Mouse (Mus musculus): Measurements from ENCODE around the gene Kcnd2. TPM values are rescaled to one million over a fixed set of nuclear protein-coding genes. Genes with fewer than 3 reads are reported as not detected.
"Not testable (repeated sequence)": the region's sequence is repeated elsewhere in the genome, so short reads cannot be mapped to it uniquely, and the experiment has no call there.

Kcnd2 gene
- polyA plus RNA-seq, 1 experiment from 2014 or later, result 0.37 TPM

GRCm38 (mm10) chr6:21259031-21259430, 43.7 kb downstream of the Kcnd2 start:
- H3K9me3 ChIP-seq (ENCODE audit: control insufficient read depth, low read length), result no peaks in the 10 kb centered on the region
- no peak overlapping the region for H3K4me3 ChIP-seq (ENCODE audit: low read length)
- H3K27ac ChIP-seq (ENCODE audit: low read length), result no peak overlapping the region
- H3K4me2 ChIP-seq (ENCODE audit: low read depth, low read length), result no peak overlapping the region
- H3K36me3 ChIP-seq (ENCODE audit: control insufficient read depth, insufficient read depth, low read length), result no peaks in the 10 kb centered on the region
- H3K4me1 ChIP-seq (ENCODE audit: control insufficient read depth, insufficient read depth, low read length), result no peaks in the 10 kb centered on the region
- no peak overlapping the region for H3K9ac ChIP-seq (ENCODE audit: low read depth, low read length)
- 69% methylated on average over 5 of the region's 5 CpGs for WGBS
- H3K27me3 ChIP-seq (replicated peaks; ENCODE audit: control insufficient read depth, insufficient read depth, low read length), result no peaks in the 10 kb centered on the region
- no peak for ATAC-seq

- Histone ChIP-seq H3K4me2 (ENCODE audit: low read depth, low read length) (no peak overlapping the region), H3K4me3 (ENCODE audit: low read length) (no peak overlapping the region), H3K27ac (ENCODE audit: low read length) (no peak overlapping the region), H3K27me3 (replicated peaks; ENCODE audit: control insufficient read depth, insufficient read depth, low read length) (no peaks in the 10 kb centered on the region), H3K36me3 (ENCODE audit: control insufficient read depth, insufficient read depth, low read length) (no peaks in the 10 kb centered on the region), H3K9ac (ENCODE audit: low read depth, low read length) (no peak overlapping the region), H3K4me1 (ENCODE audit: control insufficient read depth, insufficient read depth, low read length) (no peaks in the 10 kb centered on the region), H3K9me3 (ENCODE audit: control insufficient read depth, low read length) (no peaks in the 10 kb centered on the region)
- 54% methylated on average over 2 of the region's 2 CpGs for WGBS
- ATAC-seq, result no peak
These were observed 52.6 kb downstream of the Kcnd2 start for GRCm38 (mm10) chr6:21267897-21268296.

- Histone ChIP-seq H3K27me3 (replicated peaks; ENCODE audit: control insufficient read depth, insufficient read depth, low read length) (no peaks in the 10 kb centered on the region), H3K9ac (ENCODE audit: low read depth, low read length) (no peak overlapping the region), H3K27ac (ENCODE audit: low read length) (no peak overlapping the region), H3K4me2 (ENCODE audit: low read depth, low read length) (no peak overlapping the region), H3K9me3 (ENCODE audit: control insufficient read depth, low read length) (no peaks in the 10 kb centered on the region), H3K4me1 (ENCODE audit: control insufficient read depth, insufficient read depth, low read length) (no peaks in the 10 kb centered on the region), H3K36me3 (ENCODE audit: control insufficient read depth, insufficient read depth, low read length) (no peaks in the 10 kb centered on the region), H3K4me3 (ENCODE audit: low read length) (no peak overlapping the region)
- ATAC-seq, result no peak
- 72% methylated on average over 6 of the region's 6 CpGs for WGBS
These were observed 62.1 kb downstream of the Kcnd2 start for GRCm38 (mm10) chr6:21277343-21277933.

- WGBS, result 90% methylated on average over 4 of the region's 4 CpGs
These were observed 89.6 kb downstream of the Kcnd2 start for GRCm38 (mm10) chr6:21304943-21305342.

GRCm38 (mm10) chr6:21310159-21310558, 94.9 kb downstream of the Kcnd2 start:
- Histone ChIP-seq H3K9ac (ENCODE audit: low read depth, low read length) (no peak overlapping the region), H3K27me3 (replicated peaks; ENCODE audit: control insufficient read depth, insufficient read depth, low read length) (no peaks in the 10 kb centered on the region), H3K4me2 (ENCODE audit: low read depth, low read length) (no peak overlapping the region), H3K27ac (ENCODE audit: low read length) (no peak overlapping the region), H3K4me3 (ENCODE audit: low read length) (no peak overlapping the region), H3K9me3 (ENCODE audit: control insufficient read depth, low read length) (no peaks in the 10 kb centered on the region), H3K36me3 (ENCODE audit: control insufficient read depth, insufficient read depth, low read length) (no peaks in the 10 kb centered on the region), H3K4me1 (ENCODE audit: control insufficient read depth, insufficient read depth, low read length) (no peaks in the 10 kb centered on the region)
- no peak for ATAC-seq
- WGBS, result 90% methylated on average over 3 of the region's 3 CpGs

More at GRCm38 (mm10) chr6:21304943-21305342, 89.6 kb downstream of the Kcnd2 start:
- Histone ChIP-seq H3K27me3 (replicated peaks; ENCODE audit: control insufficient read depth, insufficient read depth, low read length) (no peaks in the 10 kb centered on the region), H3K36me3 (ENCODE audit: control insufficient read depth, insufficient read depth, low read length) (no peaks in the 10 kb centered on the region), H3K9me3 (ENCODE audit: control insufficient read depth, low read length) (no peaks in the 10 kb centered on the region), H3K4me3 (ENCODE audit: low read length) (no peak overlapping the region), H3K4me1 (ENCODE audit: control insufficient read depth, insufficient read depth, low read length) (no peaks in the 10 kb centered on the region), H3K27ac (ENCODE audit: low read length) (no peak overlapping the region), H3K4me2 (ENCODE audit: low read depth, low read length) (no peak overlapping the region), H3K9ac (ENCODE audit: low read depth, low read length) (no peak overlapping the region)
- ATAC-seq, result no peak

GRCm38 (mm10) chr6:21321407-21321806, 106.1 kb downstream of the Kcnd2 start:
- H3K27ac ChIP-seq (ENCODE audit: low read length), result no peak overlapping the region
- no peak for ATAC-seq
- 83% methylated on average over 6 of the region's 6 CpGs for WGBS
- no peaks in the 10 kb centered on the region for H3K4me1 ChIP-seq (ENCODE audit: control insufficient read depth, insufficient read depth, low read length)
- H3K36me3 ChIP-seq (ENCODE audit: control insufficient read depth, insufficient read depth, low read length), result no peaks in the 10 kb centered on the region
- no peak overlapping the region for H3K9ac ChIP-seq (ENCODE audit: low read depth, low read length)
- no peaks in the 10 kb centered on the region for H3K27me3 ChIP-seq (replicated peaks; ENCODE audit: control insufficient read depth, insufficient read depth, low read length)
- no peaks in the 10 kb centered on the region for H3K9me3 ChIP-seq (ENCODE audit: control insufficient read depth, low read length)
- no peak overlapping the region for H3K4me2 ChIP-seq (ENCODE audit: low read depth, low read length)
- no peak overlapping the region for H3K4me3 ChIP-seq (ENCODE audit: low read length)

- Histone ChIP-seq H3K4me2 (ENCODE audit: low read depth, low read length) (no peak overlapping the region), H3K4me3 (ENCODE audit: low read length) (no peak overlapping the region), H3K4me1 (ENCODE audit: control insufficient read depth, insufficient read depth, low read length) (no peaks in the 10 kb centered on the region), H3K27me3 (replicated peaks; ENCODE audit: control insufficient read depth, insufficient read depth, low read length) (no peaks in the 10 kb centered on the region), H3K27ac (ENCODE audit: low read length) (no peak overlapping the region), H3K9me3 (ENCODE audit: control insufficient read depth, low read length) (no peaks in the 10 kb centered on the region), H3K9ac (ENCODE audit: low read depth, low read length) (no peak overlapping the region), H3K36me3 (ENCODE audit: control insufficient read depth, insufficient read depth, low read length) (no peaks in the 10 kb centered on the region)
- no peak for ATAC-seq
- WGBS, result 84% methylated on average over 4 of the region's 4 CpGs
These were observed 106.9 kb downstream of the Kcnd2 start for GRCm38 (mm10) chr6:21322211-21322610.

- Histone ChIP-seq H3K4me2 (ENCODE audit: low read depth, low read length) (no peak overlapping the region), H3K36me3 (ENCODE audit: control insufficient read depth, insufficient read depth, low read length) (no peaks in the 10 kb centered on the region), H3K27ac (ENCODE audit: low read length) (no peak overlapping the region), H3K9me3 (ENCODE audit: control insufficient read depth, low read length) (no peaks in the 10 kb centered on the region), H3K4me3 (ENCODE audit: low read length) (no peak overlapping the region), H3K27me3 (replicated peaks; ENCODE audit: control insufficient read depth, insufficient read depth, low read length) (no peaks in the 10 kb centered on the region), H3K4me1 (ENCODE audit: control insufficient read depth, insufficient read depth, low read length) (no peaks in the 10 kb centered on the region), H3K9ac (ENCODE audit: low read depth, low read length) (no peak overlapping the region)
- 52% methylated on average over 1 of the region's 1 CpGs for WGBS
- ATAC-seq, result no peak
These were observed 109.9 kb downstream of the Kcnd2 start for GRCm38 (mm10) chr6:21325251-21325650.

- no peak overlapping the region for H3K9ac ChIP-seq (ENCODE audit: low read depth, low read length)
- no peak overlapping the region for H3K4me3 ChIP-seq (ENCODE audit: low read length)
- no peak overlapping the region for H3K4me2 ChIP-seq (ENCODE audit: low read depth, low read length)
- H3K4me1 ChIP-seq (ENCODE audit: control insufficient read depth, insufficient read depth, low read length), result no peaks in the 10 kb centered on the region
- ATAC-seq, result no peak
- no peaks in the 10 kb centered on the region for H3K36me3 ChIP-seq (ENCODE audit: control insufficient read depth, insufficient read depth, low read length)
- no peaks in the 10 kb centered on the region for H3K27me3 ChIP-seq (replicated peaks; ENCODE audit: control insufficient read depth, insufficient read depth, low read length)
- 68% methylated on average over 4 of the region's 4 CpGs for WGBS
- H3K27ac ChIP-seq (ENCODE audit: low read length), result no peak overlapping the region
- no peaks in the 10 kb centered on the region for H3K9me3 ChIP-seq (ENCODE audit: control insufficient read depth, low read length)
These were observed 111.9 kb downstream of the Kcnd2 start for GRCm38 (mm10) chr6:21327081-21327737.

GRCm38 (mm10) chr6:21385298-21385697, 170.0 kb downstream of the Kcnd2 start:
- not testable (repeated sequence) for ATAC-seq; H3K27ac ChIP-seq (ENCODE audit: low read length); H3K4me3 ChIP-seq (ENCODE audit: low read length); H3K9ac ChIP-seq (ENCODE audit: low read depth, low read length); H3K4me2 ChIP-seq (ENCODE audit: low read depth, low read length); H3K4me1 ChIP-seq (ENCODE audit: control insufficient read depth, insufficient read depth, low read length); H3K27me3 ChIP-seq (replicated peaks; ENCODE audit: control insufficient read depth, insufficient read depth, low read length); H3K9me3 ChIP-seq (ENCODE audit: control insufficient read depth, low read length); H3K36me3 ChIP-seq (ENCODE audit: control insufficient read depth, insufficient read depth, low read length)
- 71% methylated on average over 3 of the region's 3 CpGs for WGBS
